Mouse (Mus musculus): ENCODE measurements at regions not wholly inside any gene's neighbourhood (a gene's known extent, or its start where the extent isn't known, plus 50 kb on each side); places are given as distances from the start of the nearest gene placed in this dataset.
A peak's percentile ranks its signal among the peaks of the same experiment; 100 is the strongest.

GRCm38 (mm10) chr7:83195896-83196537 lies 328.9 kb downstream of the Mex3b start:
- no peak for DNase-seq

- DNase-seq, result no peak
These were observed 330.4 kb downstream of the Mex3b start for GRCm38 (mm10) chr7:83197490-83197889.

- DNase-seq, result no peak
These were observed 334.1 kb downstream of the Mex3b start for GRCm38 (mm10) chr7:83201126-83201686.

GRCm38 (mm10) chr7:83201768-83202493 lies 334.8 kb downstream of the Mex3b start:
- DNase-seq, result peak; percentile 47 to 63

- DNase-seq, result peak; percentile 30 to 48
These were observed 336.3 kb downstream of the Mex3b start for GRCm38 (mm10) chr7:83203311-83204012.

GRCm38 (mm10) chr7:83204013-83204365 lies 336.9 kb downstream of the Mex3b start:
- DNase-seq, result peak in 1 of 2 experiments; percentile 5

- no peak for DNase-seq
These were observed 337.6 kb downstream of the Mex3b start for GRCm38 (mm10) chr7:83204701-83205100.

- DNase-seq, result no peak
These were observed 339.9 kb downstream of the Mex3b start for GRCm38 (mm10) chr7:83206999-83207398.

GRCm38 (mm10) chr7:83211611-83212010 lies 344.5 kb downstream of the Mex3b start:
- no peak for DNase-seq

- DNase-seq, result no peak
These were observed 355.0 kb downstream of the Mex3b start for GRCm38 (mm10) chr7:83222029-83222722.

- DNase-seq, result no peak
These were observed 357.2 kb upstream of the Tmc3 start for GRCm38 (mm10) chr7:83227262-83228108.

- peak; percentile 36 to 48 for DNase-seq
These were observed 354.0 kb upstream of the Tmc3 start for GRCm38 (mm10) chr7:83230496-83231325.

GRCm38 (mm10) chr7:83235659-83236058 lies 349.1 kb upstream of the Tmc3 start:
- peak; percentile 79 to 85 for DNase-seq

GRCm38 (mm10) chr7:83237336-83237735 lies 347.4 kb upstream of the Tmc3 start:
- DNase-seq, result no peak

GRCm38 (mm10) chr7:83238091-83238490 lies 346.6 kb upstream of the Tmc3 start:
- DNase-seq, result peak; percentile 51 to 59

- peak; percentile 75 to 79 for DNase-seq
These were observed 342.5 kb upstream of the Tmc3 start for GRCm38 (mm10) chr7:83242233-83242632.

GRCm38 (mm10) chr7:83245867-83246266 lies 338.9 kb upstream of the Tmc3 start:
- no peak for DNase-seq

- no peak for DNase-seq
These were observed 332.6 kb upstream of the Tmc3 start for GRCm38 (mm10) chr7:83251995-83252563.

- DNase-seq, result no peak
These were observed 331.7 kb upstream of the Tmc3 start for GRCm38 (mm10) chr7:83253001-83253400.

- no peak for DNase-seq
These were observed 331.3 kb upstream of the Tmc3 start for GRCm38 (mm10) chr7:83253432-83253831.

- no peak for DNase-seq
These were observed 330.3 kb upstream of the Tmc3 start for GRCm38 (mm10) chr7:83254411-83254810.
